Mouse (Mus musculus) monocyte, adult 5-6 weeks (primary cell): ENCODE measurements around the gene Sult2b1. TPM values are rescaled to one million over a fixed set of nuclear protein-coding genes. Genes with fewer than 3 reads are reported as not detected.

Source experiments
- ATAC-seq: fragments of 153-309, 156-312 bp; replicated peaks from 2 replicates; pipeline ENCODE4 v1.8.0; 2017; ENCODE audit warnings: mild to moderate bottlenecking; ENCODE audit not compliant: low TSS enrichment, insufficient number of reproducible peaks, severe bottlenecking, poor library complexity, low FRiP score
- total RNA-seq: library from RNA; stranded (forward); fragments of 200-1000, 200-491, 200-594 nt; gene quantifications from 3 replicates; pipeline ENCODE4 v1.2.3, GENCODE M21; 2017

Gene Sult2b1
- total RNA-seq, 1 experiment from 2014 or later: not detected

DNA sequence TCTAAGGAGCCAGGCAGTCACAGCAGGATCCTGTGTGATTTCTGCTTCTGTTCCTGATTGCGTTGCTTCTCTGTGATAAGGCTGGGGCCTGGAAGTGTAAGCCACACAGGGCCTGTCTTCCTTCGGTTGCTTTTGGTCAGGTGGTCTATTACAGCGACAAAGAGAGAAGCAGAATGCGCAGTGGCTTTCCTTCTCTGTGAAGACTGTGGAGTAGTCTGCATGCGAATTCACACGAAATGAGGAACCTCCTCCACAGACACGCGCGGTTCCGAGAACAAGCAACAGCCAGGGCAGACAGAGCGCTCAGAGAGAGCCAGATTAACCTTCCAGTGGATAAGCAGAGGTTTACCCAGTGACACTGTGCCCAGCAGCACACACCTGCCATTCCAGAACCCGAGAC lies 43.2 kb downstream of the Sult2b1 start:
- ATAC-seq: peak; percentile 40

DNA sequence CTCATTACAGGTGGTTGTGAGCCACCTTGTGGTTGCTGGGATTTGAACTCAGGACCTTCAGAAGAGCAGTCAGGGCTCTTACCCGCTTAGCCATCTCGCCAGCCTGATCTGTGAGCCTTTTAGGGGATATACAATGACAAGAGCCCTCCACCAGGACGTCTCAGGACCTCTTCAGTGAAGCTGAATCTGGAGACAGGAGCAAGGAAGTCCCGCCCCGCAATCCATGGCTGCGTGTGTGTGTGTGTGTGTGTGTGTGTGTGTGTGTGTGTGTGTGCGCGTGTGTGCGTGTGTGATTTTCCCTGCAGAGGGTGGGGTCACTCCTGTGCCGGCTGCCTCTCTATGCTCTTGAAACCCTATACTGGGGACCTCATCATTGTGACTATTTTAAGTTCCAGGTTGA lies 44.6 kb downstream of the Sult2b1 start:
- ATAC-seq: no peak

DNA sequence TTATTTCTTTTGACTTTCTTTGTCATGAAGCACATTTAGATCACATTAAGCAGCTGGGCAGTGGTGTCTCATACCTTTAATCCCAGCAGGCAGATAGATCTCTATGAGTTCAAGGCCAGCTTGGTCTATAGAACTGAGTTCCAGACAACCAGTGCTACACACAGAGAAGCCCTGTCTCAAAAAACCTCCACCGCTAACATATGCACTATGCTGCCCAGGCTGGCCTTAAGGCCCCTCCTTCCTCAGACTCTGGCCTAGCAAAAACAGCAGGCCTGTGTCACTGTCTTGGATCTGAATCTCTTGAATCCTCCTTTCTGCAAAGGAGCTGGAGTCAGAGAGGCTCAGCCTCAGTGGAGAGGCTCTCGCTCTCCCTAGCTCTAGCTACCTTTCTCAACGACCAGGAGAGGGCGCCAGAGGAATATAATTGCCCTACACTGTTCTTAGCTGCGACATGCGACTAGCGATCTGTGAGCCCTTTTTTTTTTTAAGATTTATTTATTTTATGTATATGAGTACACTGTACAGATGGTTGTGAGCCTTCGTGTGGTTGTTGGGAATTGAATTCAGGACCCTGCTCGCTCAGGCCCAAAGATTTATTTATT lies 45.2 kb downstream of the Sult2b1 start:
- ATAC-seq: peak; percentile 71

DNA sequence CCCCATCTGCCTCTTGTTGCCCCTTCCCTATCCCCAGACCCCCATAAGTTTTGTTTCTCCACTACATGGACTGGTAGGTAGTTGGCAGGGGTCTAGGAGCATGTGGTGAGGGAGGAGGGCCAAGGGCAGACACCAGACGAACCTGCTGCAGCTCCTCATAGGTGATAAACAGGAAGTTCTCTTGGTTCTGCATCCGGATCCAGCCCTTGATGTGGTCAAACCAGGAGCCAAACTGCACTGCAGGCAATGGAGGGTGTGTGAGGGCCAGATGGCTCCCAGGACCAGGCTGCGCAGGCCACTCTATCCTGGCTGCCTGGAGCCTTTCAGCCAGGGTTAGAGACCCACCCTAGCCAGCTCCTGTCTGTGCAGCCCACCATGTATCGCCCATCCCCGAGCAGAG lies 51.0 kb downstream of the Sult2b1 start:
- no peak for ATAC-seq

DNA sequence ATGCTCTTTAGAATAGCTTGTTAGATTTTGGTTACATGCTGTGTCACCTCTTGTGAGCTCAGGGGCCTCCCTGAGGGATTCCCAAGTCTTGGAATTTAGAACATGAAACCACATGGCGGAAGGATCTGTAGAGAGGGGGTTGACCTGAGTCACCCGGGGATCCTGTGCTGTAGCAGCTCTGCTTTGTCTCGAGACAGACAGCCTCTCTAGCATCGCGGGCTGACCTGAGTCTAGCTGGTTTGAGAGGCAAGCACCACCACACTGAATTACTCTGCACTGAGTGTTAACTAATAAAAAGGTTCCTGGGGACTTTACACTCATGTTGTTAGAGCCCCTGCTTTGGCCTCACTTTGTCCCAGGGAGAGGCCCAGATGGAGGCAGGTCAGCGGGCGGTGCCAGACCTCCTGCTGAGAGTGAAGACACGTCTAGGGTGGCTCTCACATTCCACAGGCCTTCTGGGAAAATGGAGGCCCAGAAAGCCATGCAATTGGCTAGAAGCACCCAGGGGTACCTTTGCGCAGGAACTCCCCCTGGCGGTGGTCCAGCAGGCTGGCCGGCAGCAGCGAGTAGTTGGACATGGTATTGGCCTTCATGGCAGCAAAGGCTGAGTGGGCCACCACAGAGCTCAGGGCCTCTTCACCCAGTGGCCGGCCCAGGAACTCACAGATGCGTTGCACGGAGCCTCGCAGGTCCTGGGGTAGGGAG lies 53.6 kb downstream of the Sult2b1 start:
- ATAC-seq: peak; percentile 36; the same call in 1 of the 2 replicates

DNA sequence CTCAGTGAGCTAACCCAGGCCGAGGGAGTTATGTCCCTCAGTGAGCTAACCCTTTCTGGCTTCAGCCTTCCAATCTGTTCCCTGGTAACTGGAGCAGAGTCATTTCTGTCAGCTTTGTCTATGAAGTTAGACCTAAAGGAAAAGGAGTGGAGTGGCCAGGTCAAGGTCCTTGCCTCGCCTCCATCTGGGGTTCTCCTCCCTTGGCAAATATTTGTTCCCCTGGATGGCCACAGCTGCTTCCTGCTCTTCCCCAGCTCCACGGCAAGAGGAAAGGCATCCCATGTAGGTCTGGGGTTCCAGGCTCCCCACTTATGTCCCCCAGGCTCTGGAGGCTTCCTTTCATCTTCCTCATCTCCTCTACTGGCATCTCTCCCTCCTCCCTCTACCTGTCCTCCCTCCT lies 56.8 kb downstream of the Sult2b1 start:
- no peak for ATAC-seq

DNA sequence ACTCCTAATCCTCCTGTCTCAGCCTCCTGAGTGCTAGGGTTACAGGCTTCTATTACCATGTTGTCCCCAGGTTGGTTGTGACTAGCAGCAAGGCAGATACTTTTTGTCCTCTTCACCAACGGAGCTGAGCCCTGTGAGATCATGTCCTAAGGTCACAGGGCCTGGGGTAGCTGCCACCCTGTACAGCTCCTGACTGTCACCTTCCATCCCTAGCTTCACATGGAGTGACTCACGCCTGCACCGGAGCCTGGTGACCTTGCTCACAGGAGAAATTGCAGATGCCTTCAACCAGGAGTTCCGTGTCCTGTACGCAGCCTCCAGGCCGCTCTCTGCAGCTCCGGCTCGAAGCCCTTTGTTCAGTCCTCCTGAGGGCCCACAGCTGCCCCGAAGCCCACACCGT lies 58.0 kb downstream of the Sult2b1 start:
- ATAC-seq: no peak

DNA sequence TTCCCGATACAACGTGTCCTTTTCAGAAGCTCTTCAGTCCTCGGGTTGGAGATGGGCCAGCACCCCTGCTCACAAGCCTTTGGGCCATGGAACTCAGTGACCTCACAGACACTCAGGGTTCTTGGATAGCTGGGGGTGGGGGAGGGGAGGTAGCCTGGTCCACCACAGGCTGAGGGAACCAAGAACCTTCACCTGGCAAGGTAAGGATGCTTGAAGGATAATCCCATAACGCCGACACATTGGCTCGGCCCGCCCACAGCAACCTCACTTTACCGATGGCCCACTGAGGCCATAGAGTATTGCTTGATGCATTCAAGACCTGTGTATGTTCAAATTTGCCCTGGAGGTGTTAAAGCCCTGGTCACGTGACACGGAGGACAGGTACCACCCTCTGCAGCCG lies 58.8 kb downstream of the Sult2b1 start, which contains the start of gene Spaca4:
Gene Spaca4 (minus strand): TSS at position 101 of the 400 bp plus-strand sequence.
- ATAC-seq: no peak

DNA sequence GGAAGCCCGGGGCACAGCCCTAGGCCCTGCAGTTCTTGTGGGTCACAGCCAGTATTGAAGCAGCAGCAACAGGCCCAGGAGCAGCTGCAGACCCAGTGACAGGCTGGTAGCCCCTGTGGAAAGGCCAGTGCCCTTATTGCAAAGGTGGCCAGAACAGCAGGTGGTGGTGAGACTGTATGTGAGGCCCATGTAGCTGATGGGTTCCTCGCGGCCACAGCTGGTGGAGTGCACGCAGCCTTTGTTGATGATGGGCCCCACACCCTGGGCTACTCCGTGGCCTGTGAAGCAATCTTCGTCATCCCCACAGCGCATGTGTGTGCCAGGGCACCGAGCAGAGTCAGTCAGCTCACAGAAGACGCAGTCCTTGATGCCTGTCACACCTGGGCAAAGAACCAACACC lies 59.3 kb downstream of the Sult2b1 start:
- no peak for ATAC-seq

DNA sequence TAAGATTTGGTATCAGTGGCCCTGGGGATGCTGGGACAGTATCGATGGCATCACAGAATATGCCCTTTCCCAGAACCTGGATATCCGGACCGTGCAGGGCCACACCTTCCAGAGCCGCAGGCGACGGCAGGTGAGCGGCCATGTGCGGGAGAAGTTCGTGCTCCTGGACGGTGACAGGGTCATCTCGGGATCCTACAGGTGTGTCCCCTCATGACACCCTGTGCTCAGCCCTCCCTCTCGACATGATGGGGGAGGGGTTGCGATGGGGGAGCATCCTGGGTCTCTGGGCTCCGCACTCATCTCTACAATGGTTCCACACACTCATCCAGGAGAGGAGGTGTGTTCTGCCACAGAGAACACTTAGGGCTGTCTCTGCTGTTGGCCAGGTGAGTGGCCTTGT lies 60.7 kb downstream of the Sult2b1 start:
- no peak for ATAC-seq

DNA sequence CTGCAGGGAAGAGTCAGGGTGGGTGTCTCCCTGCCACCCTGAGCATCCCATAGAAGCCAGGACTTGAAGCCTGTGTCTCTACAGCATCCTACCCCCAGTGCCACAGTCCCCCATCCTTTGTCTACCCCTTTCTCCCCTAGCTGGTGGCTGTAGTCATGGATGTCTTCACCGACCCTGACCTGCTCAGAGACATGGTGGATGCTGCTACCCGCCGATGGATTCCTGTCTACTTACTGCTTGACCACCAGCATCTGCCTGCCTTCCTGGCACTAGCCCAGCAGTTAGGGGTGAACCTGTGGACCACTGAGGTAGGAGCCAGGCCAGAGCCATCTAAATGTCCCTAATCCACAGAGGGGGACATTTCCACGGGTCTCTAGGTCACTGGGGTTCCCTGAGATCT lies 61.2 kb downstream of the Sult2b1 start:
- ATAC-seq: no peak

DNA sequence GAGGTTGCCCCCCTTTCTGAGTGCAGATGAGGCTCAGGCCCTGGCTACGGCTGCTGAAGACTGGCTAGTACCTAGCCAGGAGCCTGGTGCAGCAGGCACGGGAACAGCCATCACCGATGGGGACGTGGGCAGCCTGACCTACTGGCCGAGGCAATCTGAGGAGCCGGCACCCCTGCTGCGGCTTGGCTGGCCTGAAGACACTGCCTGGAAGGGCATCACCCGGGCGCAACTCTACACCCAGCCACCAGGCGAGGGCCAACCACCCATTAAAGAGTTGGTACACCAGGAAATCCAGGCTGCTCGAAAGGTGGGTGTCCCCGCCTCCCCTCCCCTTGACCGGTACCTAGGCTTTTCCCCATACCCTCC lies 62.1 kb downstream of the Sult2b1 start:
- ATAC-seq: no peak

DNA sequence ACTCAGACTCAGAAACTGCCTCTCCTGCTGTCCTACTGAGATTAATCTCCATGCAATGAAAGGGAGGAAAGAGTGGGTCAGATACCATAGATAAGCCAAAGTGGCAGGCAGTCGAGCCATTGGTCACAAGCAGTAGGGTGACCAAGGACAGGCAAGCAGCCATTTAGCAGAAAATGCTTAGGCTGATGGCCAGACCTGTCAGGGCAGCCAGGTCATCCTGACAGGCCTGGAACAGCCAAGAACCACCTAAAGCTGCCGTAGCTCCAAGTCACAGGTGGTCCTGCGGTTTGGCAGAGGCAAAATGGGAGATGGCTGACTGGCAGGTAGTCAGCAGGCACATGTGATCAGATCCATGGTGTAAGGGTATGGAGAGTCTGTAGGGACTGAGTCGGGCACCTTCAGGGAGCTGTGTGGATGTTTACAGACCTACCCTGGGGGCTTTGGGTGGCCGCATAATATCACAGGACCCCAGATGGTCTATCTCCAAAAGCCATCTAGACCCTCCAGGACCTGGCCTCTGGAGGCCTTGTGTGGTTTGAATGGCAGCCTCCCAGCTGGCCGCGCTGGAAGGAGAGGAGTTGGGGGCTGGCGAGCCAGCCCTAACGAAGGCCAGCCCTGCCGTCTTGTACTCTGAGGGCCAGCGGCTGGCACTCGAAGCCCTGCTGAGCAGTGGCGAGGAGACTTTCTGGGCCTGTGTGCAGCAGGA lies 62.7 kb downstream of the Sult2b1 start:
- no peak for ATAC-seq

DNA sequence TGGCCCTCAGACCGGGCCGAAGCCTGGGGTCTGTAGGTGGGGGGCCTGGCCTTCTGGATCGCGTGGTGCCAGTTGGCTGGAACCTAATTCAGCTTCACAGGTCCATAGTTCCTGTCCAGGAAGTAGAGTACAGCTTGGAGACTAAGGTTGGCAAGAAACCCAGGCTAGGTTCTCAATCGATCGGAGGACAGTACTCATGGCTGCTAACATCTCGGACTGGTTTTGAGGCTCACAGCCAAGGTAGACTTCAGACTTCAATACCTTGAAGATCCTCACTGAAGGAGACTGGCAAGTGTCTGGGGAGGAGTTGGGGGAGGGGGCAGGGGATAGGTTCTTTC lies 63.3 kb downstream of the Sult2b1 start:
- ATAC-seq: no peak

DNA sequence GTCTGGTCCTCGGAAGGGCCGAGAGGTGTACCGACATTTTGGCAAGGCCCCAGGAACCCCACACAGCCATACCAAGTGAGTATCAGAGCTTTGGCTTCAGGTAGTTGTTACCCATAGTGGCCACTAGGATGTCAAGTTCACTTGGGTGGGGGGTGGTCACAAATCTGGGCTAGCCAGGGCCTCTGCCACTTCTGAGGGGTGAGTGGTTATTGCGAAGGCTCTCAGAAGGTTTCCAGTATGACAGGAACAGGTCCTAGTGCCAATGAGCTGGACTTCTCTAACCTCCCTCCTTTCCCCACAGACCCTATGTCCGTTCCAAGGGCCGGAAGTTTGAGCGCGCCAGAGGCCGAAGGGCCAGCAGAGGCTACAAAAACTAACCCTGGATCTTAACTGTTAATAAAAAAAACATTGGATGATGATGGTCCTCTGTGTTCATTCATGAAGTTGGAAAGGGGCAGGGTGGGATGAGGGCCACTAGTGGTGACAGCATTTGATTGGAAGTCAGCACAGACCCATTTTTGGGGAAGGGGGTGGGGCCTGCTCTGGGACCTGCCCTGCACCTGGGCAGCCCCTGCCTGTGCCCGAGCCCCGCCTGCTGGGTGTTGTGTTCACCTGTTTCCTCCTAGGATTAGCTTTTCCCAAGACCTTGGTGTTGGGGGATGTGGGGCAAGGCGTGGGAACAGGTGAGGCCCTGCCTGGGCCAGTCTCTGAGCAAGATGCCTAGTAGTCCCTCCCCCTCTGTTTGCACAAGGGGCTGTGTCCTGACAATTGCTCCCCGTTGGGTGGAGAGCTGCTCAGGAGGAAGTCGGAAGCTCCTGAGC lies 63.8 kb downstream of the Sult2b1 start, which contains the start of gene Fam83e:
Gene Fam83e (plus strand): TSS at position 800 of the 821 bp plus-strand sequence.
- no peak for ATAC-seq

DNA sequence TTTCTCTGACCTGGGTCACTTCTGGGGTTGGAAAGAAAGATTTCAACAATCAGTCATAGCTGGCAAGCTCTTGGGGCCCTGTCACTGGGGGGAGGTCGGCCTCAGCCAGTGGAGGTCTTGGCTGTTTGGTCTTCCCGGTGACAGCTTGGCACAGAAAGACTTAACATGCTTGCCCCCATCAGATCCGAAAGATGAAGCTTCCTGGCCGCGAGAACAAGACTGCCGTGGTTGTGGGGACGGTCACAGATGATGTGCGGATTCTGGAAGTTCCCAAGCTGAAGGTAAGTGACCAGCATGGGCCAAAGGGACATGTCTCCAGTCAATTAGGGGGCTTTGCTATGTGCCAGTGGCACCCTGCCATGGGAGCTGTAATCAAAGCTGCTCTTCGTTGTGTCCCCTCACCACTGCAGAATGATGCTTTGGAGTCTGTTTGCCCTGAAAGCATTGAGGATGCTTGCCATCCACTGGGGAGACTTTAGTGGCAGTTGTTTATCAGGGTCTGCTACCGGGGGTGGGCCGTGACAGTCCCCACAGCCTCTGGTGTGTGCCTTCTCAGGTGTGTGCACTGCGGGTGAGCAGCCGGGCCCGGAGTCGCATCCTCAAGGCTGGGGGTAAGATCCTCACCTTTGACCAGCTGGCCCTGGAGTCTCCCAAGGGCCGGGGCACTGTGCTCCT lies 64.6 kb downstream of the Sult2b1 start:
- ATAC-seq: no peak

DNA sequence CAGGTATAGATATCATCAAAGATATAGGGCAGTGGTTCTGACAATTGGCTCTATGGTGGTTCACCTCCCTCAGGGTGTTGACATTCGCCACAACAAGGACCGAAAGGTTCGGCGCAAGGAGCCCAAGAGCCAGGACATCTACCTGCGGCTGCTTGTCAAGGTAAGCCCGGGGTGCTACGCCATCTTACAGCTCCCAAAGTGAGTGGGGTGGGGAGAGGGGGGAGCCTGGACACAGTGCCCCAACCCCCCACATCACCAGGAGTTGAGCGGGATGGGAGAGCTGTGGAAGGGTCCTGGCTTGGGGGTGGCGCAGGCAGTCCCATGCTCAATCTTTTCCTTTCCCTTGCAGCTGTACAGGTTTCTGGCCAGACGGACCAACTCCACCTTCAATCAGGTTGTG lies 65.3 kb downstream of the Sult2b1 start:
- no peak for ATAC-seq

DNA sequence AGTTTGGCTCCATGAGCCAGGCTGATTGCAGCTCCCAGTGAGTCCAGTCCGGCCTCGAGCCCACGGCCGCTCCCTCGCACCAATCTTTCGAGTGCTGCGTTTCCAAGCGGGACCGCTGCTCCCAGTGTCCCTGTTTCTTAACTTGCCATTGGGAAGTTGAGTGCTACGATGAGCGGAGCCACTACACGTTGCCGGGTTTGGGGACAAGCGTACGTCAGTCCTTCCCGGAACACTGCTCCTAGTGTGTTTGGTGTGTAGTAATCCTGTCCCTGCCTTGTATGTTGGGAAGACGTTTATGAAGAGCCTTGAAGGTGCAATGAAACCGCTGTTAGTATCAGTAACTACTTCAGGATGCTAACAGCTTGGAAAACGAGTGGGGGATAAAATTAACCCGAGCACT lies 66.1 kb downstream of the Sult2b1 start:
- ATAC-seq: no peak

DNA sequence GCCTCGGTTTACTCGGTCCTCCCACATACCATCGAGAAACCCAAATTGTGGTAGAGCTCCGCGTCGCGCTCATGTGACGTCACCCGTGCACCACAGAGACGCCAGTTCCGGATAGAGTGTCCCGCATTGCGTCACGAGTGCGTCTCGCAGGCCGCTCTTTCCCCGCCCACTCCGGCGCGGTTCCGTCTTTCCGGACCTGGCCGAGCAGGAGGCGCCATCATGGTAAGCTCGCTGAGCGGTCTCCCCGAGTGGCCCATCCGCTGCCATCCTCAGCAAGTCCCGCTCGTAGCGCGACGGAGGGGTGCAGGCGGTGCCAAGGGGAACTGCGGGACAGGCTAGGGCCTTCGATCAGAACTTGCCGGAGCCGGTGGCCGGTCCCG lies 66.6 kb downstream of the Sult2b1 start, which contains the start of gene Sphk2:
Gene Sphk2 (minus strand): TSS at position 85 of the 380 bp plus-strand sequence.
- peak; percentile 61 for ATAC-seq
